Mouse (Mus musculus) left cerebral cortex, adult 8-10 months (tissue): ENCODE measurements around the gene Krt6b. TPM values are rescaled to one million over a fixed set of nuclear protein-coding genes. Genes with fewer than 3 reads are reported as not detected.
"Not testable (repeated sequence)": the region's sequence is repeated elsewhere in the genome, so short reads cannot be mapped to it uniquely, and the experiment has no call there.

Experiments used
- DNase-seq, 2 experiments: peaks; one replicate each; pipeline ENCODE4 v3.0.0; 2022; ENCODE audit warnings: low spot score in 2 of 2
- total RNA-seq, 4 experiments: library from RNA; stranded (reverse); gene quantifications; 2 replicates each; pipeline ENCODE4 v1.2.4; 2022

The Krt6b gene
- not detected for total RNA-seq

DNA sequence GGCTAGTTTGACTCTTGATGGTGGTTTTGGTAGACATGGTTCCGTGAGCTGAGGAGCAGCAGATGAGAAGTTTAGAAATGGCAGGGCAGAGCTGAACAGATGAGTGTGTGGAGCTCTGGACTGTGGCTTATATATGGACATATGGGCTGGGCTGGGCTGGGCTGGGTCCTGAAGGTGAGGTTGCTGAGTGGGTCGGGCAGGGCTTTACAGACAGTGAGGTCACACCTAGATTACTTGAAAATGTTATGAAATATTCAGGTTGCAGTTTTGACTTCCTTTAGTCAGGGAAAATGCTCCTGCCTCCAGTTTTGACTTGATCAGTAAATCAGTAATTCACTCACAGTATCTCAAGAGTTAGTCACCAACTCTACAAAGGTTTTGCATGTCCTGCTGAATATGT lies at the start of gene Krt6b:
Krt6b (minus strand) TSS at position 101 of the 400 bp plus-strand sequence.
- DNase-seq: no peak

DNA sequence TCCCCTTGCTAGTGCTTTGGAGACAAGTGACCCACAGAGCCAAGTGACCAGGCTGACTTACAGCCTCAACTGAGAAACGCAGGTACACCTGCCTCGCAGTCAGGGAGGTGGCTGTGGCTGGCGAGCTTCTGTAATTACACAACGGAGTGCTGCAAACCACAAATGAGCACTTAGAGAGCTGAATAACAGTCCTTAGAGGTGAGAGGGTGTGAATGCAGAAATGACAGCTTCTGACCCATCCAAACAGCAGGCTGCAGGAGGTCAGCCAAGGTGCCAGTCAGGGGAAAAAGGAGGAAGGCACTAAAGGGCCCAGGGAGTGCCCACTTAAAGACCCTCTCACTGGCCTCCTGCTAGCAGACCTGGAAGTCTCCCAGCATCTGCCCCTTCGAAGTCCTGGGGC lies 44.6 kb upstream of the Krt6b start:
- no peak for DNase-seq

DNA sequence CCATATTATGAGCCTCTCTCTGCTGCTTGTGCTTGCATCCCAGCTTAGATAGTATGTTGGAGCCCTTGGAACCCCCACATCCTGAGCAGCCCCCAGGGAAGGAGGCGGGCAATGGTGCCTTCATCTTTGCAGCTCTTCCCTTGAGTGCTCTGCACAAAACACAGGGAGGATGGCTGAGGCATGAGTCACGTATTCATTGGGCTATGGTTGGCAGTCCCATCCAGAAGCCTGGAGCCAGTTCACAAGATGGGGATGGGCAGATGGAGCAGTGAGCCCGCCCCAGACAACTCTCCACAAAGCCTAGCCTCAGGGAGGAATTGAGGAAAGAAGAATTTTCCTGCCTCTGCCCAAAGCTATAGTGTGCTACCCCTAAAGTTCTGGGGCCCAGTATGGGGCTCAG lies 35.7 kb upstream of the Krt6b start:
- no peak for DNase-seq

DNA sequence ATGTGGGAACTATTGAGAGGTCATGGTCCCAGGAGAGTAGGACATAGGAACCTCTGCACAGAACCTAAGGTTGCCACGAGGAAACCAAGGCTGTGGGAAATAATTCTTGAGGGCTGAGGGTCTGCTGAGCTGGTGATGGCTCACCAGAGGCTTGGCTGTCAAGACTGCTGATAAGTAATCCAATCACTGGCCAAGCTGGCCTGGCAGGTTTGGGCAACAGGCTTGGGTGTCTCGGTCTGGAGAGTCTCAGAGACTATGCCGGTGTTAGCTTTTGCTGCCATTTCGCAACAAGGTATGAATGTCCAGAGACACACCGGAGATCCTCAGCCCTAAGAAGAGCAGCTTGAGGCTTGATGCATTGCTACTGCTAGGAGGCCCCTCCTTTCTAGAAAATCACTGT lies 34.3 kb upstream of the Krt6b start:
- no peak for DNase-seq

DNA sequence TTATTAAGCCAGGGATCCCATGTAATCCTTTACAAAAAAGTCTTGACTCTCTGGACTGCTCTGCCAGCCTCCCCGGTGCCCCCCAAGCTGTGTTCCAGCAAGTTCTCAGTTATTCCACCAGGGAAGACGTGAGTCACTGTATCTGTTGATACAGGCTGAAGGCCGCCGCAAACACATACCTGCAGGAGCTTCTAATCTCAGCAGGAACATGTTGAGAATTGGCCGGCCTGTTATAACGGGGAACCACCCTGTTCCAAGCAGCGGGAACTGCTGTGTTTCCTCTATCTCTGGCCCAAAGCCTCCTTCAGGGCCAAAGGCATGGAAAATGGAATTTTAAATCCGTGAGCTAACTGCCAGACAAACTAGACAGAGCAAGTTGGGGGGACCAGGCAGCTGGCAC lies 33.6 kb upstream of the Krt6b start:
- no peak for DNase-seq

DNA sequence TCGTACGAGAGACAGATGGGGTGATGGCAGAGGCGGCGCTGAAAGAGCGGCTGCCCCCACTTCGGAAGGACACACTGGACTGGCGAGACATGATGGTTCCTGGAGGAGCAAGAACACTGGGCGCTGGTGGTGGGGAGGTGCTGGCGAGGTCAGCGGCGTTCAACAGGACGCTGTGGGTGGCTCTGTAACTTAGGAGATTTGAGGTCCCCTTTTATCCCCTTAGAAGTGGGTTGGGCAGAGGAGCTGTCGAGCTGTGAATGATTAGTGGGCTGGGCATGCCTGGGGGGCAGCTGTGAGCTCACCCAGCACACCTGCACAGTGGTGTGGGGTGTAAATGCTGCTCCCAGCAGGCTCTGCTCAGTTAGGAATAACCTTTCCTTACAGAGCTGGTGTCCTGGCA lies 32.6 kb upstream of the Krt6b start, which contains the start of gene Krt5:
Krt5 (minus strand) TSS at position 179 of the 400 bp plus-strand sequence.
- no peak for DNase-seq

DNA sequence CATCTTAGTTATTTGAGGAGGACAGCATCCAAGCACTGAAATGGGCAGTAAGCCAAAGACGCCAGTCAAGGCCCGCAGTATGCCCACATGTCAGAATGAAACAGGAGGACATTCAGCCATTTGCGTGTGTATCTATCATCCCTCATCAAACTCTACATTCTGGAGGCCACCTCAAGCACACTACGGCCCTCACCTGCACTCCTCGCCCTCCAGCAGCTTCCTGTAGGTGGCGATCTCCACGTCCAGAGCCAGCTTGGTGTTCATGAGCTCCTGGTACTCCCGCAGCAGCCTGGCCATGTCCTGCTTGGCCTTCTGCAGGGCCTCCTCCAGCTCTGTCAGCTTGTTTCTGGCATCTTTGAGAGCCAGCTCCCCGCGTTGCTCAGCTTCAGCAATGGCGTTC lies 28.6 kb upstream of the Krt6b start:
- no peak for DNase-seq

DNA sequence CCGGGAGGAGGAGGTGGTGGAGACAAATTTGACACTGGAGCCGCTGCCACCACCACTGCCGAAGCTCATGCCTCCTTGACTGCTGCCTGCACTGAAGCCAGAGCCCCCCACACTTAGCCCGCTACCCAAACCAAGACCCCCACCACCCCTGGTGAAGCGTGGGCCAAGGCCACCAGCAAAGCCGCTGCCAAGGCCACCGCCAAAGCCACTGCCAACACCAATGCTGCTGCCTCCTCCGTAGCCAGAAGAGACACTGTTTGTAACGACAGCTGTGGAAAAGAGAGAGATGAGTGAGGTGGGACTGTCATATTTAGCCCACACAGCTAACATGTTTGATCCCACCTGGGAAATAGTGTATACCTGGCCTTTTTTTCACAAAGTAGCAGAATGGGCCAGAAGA lies 27.4 kb upstream of the Krt6b start:
- no peak for DNase-seq

DNA sequence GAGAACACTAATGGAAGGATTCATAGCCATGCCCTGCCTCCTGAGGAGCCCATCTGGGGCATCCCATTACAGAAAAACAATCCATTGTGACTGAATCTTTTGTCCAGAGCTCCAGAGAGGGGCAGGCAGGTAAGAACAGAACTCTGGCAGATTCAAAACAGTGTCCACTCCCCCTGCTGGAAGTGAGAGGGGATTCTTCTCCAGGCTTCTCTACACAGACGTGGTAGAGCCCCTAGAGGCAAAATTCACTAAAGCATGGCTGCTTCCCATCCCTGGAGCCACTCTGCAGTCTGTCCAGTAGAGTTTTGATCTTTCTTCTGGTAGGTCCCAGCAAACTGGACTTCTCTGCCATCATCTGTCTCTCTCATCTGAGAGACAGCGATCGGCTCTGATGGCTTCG lies 24.0 kb upstream of the Krt6b start:
- no peak for DNase-seq

DNA sequence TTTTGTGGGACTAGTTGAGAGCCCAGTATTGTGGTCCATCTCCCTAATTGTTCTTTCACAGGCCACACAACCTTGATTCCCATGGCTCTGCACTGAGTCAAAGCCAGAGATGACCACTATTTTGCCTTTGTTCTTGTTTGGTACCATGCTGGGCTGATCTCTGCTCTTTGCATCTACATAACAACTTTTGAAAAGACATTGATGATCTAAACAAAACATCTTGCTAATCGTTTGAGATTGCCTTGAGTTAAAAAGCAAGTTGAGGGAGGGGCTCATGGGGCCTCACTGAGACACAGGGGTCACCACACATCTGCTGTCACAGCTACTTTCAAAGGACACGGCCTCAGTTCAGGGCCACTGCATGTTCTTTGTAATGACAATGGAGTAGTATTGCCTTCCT lies 22.3 kb upstream of the Krt6b start:
- no peak for DNase-seq

DNA sequence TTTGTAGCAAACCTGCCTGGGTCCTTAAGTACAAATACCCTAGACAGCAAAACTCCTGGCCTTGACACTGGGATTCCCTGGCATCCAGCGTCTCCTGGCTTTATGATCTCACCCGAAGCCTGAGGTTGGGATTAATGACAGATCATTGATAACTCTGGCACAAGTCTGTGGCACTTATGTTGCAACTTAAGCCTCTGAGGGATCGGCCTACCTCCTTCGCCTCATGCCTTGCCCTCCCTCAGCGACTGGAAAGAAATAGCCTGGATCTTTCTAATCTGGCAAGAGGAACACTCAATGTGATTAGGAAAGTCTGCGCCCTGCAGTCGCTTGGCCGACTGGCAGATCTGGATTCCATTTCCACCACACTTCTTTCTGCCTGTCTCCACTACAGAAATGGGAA lies 19.8 kb upstream of the Krt6b start:
- no peak for DNase-seq

DNA sequence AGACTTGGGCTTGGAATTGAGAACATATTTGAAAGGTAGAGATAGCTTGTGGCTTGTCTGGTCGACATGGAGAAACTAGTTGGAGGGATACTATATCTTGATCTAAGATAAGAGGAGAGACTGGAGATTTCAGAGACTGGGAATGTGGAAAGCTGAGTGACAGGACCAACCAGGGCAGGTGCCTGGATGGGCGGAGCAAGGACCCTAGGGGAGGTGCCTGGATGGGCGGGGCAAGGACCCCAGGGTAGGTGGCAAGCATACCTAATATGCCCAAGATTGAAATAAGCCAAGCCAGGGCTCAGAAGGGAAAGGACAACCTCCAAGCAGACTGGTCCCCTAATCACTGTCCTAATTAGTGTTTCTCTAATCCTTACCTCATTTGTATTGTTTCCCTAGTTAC lies 19.1 kb upstream of the Krt6b start:
- no peak for DNase-seq

DNA sequence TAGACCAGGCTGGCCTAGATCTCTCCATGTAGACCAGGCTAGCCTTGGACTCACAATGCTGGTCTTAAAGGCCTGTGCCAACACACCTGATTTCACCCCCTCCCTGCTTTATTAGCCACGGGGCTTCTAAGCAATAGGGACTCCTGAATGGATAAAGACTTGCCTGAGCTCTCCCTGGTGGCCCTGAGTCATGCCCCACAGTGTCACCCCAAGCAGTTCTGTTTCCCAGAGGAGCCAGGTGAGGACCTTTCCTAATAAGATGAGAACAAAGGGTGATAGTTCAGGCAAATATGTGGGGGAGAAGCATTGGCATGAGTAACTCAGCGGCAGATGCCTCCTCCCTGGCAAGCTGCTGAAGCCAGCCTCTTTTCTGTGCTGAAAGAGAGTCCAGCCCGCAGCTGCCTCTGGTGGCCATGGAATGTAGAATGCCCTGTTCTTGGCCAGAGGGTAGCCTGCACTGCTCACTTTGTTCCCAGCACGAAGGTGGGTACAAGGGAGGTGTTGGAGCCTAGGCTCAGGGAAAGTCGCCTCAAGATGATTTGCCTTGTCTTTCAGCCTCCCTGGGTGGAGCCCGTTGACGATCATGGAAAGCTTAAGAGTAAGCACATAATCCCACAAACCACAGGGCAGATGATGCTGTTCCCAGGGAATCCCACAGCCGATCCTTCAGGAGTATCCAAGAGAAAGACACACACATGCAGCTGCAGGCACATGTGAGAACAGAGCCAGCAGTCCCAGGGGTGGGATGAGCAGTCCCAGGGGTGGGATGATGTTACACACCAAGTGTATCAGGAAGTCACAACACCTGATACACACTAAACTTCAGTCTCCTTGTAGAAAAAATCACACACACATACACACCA lies 17.5 kb upstream of the Krt6b start:
- DNase-seq: no peak

DNA sequence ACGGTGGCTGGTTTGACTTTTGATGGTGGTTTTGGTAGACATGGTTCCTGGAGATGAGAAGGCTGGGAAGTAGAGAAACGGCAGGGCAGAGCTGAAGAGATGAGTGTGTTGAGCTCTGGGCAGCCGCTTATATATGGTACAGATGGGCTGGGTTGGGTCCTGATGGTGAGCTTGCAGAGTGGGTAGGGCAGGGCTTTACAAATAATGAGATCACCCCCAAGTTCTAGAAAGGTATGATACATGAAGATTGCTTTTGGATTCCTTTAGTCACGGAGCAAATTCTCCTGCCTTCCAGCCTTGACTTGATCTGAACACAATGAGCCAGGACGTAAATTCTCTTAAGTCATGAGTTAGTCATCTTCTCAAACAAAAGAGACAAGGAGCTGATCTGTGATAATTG lies 14.1 kb upstream of the Krt6b start, which contains the start of gene Krt6a:
Krt6a (minus strand) TSS at position 101 of the 400 bp plus-strand sequence.
- DNase-seq: no peak

DNA sequence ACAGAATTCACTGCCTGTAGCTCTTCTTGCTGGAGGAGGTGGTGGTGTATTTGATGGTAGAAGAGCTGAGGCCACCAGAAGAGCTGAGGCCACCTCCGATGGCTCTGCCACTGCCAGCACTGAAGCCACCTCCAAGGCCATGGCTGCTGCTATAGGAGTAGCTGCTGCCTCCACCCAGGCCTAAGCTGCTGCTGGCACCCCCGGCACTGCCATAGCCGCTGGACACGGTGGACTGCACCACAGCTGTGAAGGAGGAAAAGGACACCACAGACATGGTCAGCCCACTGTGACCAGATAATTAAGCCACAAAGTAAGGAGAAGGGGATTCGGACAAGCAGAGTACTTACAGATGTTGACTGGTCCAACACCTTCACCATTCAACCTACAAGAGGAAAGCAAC lies 10.4 kb upstream of the Krt6b start:
- not testable (repeated sequence) for DNase-seq

DNA sequence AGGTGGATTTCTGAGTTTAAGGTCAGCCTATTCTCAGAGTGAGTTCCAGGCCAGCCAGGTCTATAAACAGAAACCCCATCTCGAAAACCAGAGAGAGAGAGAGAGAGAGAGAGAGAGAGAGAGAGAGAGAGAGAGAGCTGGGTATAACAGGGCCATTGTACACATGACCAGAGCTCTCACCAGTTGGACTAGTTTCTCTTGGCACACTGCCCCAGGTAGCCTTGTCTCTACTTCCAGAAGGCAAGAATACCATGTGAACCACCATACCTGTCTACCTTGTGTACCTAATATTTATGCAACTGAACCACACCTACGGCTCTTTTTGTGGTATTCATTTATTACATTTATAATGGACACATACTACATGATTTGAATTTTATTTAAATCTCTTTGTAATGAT lies 8.1 kb upstream of the Krt6b start:
- no peak for DNase-seq

DNA sequence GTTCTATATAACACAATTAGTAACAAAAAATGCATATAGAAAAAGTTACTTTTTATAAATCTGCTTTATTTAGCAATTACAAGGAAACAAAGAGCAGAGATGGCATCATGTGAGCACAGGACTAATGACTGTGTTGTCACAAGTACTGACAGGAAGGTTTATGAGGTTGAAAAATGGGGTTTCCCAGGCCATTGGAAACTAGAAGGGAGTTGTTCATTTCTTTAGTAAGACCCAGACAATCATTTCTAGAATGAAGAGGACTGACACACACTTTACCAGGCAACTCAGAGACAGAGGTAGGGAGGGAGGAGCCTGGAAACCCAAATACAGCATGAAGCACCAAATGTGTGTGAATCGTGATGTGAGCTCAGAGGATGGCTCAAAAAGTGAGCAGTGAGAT lies 4.1 kb downstream of the Krt6b start:
- DNase-seq: no peak

DNA sequence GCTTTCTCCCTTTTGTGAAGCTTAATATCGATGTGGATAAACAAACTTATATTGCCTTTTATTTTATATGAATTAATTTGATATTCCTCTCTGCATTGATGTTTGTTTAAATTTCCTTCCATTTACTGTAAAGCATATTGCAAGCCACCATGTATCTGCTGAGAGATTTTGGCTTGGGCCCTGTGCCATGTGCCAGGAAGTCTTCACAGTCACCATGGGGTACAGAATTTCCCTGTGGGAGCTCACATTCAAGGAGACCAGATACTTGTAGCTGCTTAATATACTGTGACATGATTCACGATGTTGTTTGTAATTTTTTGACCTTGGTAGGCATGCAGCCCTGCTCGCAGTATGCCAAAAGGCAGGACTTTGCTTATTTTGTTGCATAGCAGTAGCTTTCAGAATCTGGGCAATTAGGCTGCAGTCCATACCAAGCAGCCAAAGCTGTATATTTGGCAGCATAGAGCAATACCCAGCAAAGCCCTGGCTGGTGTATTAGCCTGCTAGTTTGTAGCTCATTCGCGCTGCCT lies 27.3 kb downstream of the Krt6b start:
- no peak for DNase-seq

DNA sequence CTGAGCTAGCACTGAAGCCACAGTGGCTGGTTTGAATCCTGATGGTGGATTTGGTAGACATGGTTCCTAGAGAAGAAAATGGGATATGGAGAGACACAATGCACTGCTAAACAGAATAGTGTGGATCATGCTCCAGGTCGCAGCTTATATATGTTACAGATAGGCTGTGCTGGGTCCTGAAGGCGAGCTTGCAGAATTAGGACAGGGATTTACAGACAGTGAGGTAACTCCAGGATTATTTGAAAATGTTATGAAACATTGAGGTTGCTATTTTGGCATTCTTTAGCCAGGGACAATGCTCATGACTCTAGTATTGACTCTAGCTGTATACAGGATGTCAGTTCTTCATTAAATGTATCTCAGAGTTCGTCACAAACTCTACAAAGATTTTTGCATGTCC lies 32.8 kb downstream of the Krt6b start, which contains the start of gene Gm5478:
Gm5478 (minus strand) TSS at position 101 of the 400 bp plus-strand sequence.
- no peak for DNase-seq

DNA sequence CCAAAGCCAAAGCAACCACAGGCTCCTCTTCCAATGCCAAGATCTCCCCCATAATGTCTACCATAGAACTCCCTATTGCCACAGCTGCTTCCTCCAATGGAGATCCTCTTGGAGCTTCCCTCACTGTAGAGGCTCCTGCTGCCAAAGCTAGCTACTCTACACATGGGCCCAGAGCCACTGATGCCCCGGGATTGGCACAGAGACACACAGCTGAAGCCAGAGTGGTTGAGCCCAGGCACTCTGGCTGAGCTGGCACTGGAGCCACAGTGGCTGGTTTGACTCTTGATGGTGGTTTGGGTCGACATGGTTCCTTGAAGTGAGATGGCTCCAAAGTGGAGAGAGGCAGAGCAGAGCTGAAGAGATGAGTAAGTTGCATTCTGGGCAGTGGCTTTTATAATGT lies 52.2 kb downstream of the Krt6b start, which contains the start of gene Gm5414:
Gm5414 (minus strand) TSS at position 305 of the 400 bp plus-strand sequence.
- no peak for DNase-seq
